Mouse (Mus musculus) frontal cortex, adult 2 months (tissue): ENCODE results near the gene H2-DMb2. TPM values are rescaled to one million over a fixed set of nuclear protein-coding genes. Genes with fewer than 3 reads are reported as not detected.
"Not testable (repeated sequence)": the region's sequence is repeated elsewhere in the genome, so short reads cannot be mapped to it uniquely, and the experiment has no call there.

Experiments used
- DNase-seq, 2 experiments: peaks; one replicate each; pipeline ENCODE4 v3.0.0; 2022; ENCODE audit warnings: low spot score in 1 of 2; ENCODE audit errors: extremely low spot score in 1 of 2
- polyA plus RNA-seq: library from polyadenylated mRNA; depleted of rRNA; stranded (reverse); fragments of >200 nt; gene quantifications from 2 replicates; pipeline ENCODE4 v1.2.3, GENCODE M21; 2012

Gene H2-DMb2
- polyA plus RNA-seq, 1 experiment: 1.1 TPM

DNA sequence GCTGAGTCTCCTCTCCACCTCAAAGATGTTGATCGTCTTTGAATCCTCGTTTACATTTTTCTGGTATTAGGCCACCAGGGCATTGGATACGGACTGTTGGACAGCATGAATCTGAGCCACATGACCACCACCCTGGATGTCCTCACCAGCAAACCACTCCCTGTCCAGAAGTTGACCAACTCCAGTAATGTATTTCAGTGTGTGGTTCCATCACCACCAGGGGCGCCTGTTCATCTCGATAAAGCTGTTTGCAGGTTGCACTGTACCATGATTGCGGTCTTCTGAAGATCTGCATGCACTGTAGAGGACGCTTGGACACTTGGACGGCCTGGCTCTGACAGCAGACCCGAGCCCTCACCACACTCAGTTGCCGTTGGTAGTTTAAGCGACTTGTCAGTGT lies 9.8 kb upstream of the H2-DMb2 start:
- DNase-seq: no peak

DNA sequence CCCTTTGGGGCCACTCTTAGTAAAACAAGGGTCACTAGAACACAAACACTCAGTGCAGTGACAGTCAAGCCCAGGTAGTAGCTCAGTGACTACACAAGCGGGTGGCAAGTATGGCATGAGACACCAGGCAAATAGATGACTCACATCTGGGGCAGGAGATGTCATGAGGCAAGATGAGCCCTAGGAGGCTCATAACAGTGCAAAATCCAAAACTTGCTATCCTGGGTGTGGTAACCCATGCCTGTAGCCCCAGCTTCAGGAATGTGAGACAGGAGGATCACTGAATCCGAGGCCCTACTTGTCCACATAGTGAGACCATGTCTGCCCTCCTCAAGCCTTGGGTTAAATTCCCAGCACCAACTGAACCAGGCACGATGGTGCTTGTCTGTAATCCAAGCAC lies 8.7 kb upstream of the H2-DMb2 start:
- DNase-seq: no peak

DNA sequence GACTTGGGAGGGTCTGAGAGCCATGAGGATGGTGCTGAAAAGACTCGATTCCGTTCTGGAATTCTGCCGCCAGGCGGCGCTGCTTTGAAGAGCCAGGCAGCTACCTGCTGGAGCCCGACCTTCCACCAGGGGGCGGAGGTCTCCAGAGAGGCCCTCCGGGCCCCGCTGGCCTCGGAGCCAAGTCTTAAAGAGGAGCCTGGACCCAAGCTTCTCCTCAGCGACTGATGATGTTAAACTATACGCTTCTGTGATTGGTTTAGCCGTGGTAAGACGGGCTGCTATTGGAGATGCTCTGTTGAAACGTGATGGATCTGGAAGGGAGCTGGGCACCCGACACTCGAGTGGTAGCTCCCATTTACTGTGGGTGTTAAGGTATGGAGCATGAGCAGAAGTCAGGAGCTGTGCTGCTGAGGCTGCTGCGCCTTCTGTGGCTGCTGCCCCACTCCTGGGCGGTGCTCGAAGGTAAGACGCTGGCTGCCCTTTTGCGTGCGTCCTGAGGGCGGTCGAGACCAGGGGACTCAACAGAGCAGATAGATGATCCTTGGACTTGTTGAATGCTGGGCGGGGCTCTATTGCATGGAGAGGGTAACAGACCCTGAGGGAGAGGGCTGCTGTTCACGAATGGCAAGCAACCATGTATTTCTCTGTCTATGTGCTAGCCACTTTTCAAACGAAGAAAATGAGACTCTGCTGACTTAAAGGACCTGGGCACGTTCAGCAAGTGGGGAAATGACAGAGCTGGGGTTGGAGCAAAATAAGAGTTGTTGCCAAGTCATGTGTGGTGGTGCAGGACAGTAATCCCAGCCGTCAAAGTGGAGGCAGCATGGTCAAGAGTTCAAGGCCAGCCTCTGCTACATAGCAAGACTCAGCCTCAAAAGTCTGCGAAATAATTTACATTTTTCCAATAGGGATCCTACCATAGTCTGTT lies 7.5 kb upstream of the H2-DMb2 start:
- DNase-seq: peak; percentile 98 to 100

DNA sequence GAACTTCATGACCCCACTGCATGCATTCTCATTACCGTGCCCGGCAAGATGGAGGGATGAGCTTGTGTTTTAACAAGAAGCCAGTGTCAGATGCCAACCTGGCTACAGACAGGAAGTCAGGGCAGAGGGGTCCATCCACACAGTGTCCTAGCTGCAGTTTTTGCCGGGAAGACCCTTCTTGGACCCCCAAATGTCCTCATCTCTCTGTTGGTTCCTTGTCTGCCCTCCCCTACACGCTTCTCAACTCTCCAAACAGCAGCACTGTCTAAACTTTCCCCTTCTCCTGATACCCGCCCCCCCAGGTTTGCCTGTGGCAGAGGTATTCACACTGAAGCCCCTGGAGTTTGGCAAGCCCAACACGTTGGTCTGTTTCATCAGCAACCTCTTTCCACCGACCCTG lies 5.5 kb upstream of the H2-DMb2 start:
- DNase-seq: no peak

DNA sequence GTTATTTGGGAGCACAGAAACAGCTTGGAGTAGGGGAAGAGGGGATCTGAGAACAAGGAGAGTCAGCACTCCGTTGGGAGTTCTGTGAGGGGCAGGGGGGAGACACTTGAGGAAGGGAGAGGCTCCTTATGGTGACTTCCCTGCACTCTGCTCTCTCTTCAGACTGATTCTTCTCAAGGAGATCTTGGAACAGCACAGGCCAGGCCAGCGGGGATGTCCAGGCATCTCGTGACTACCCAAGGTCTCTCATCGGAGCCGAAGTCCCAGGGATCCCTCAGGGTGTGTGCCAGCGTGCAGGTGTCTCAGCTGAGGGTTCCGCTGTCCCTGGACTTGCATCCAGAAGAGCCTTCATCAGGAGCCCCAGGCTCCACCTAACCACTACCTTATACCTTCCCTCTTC lies 4.5 kb upstream of the H2-DMb2 start:
- no peak for DNase-seq

DNA sequence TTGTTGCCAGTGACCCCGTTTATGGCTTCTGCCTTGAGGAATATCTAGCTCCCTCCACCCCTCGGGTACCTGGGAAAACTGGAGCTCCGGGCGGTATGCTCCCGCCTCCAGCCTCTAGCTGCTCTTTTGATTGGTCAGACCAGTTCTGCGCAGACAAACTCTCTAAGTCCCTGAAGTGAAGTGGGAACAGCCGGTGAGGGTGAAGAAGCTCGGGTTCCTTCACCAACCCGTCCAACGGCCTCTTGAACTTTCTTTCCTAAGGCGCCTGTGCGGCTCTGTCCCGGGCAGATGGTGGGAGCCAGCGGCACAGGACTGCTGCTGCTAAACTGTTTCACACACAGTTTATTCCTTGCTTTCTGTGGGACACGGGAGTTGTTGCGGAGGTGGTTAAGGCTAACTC lies 3.7 kb upstream of the H2-DMb2 start:
- no peak for DNase-seq

DNA sequence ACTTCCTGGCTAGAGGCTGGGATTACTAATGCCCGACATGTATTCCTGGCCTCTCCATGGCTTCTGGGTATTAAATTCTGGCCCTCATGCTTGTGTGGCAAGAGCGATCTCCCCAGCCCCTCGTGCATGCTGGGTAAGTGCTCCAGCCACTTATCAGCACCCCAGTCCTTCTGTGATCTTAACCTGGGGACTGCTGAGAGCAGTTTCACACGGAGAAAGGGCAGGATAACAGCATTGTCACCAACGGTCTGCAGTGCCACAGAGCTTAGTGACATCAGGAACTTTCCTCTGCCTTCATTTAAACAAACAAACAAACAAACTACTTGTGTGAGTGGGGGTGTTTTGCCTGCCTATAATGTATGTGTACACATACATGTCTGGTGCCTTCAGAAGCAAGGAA lies 2.9 kb upstream of the H2-DMb2 start:
- no peak for DNase-seq

DNA sequence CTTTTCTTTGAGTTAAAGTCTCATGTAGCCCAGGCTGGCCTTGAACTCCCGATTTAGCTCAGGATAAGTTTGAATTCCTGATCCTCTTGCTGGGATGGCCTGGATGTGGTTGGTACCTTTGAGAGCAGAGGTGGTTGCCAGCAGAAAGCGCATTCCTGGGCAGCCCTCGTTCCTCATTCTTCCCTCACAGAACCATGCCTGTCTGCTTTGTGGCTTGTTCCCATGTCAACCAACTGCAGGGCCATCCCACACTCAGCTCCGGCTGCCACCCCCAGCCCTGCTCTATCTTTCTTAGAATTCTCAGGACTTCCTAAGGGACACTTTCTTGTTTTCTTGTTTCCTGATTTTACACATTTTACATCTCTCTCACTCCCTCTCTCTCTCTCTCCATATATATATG lies 1.7 kb upstream of the H2-DMb2 start:
- peak in 1 of 2 experiments; percentile 57 for DNase-seq

DNA sequence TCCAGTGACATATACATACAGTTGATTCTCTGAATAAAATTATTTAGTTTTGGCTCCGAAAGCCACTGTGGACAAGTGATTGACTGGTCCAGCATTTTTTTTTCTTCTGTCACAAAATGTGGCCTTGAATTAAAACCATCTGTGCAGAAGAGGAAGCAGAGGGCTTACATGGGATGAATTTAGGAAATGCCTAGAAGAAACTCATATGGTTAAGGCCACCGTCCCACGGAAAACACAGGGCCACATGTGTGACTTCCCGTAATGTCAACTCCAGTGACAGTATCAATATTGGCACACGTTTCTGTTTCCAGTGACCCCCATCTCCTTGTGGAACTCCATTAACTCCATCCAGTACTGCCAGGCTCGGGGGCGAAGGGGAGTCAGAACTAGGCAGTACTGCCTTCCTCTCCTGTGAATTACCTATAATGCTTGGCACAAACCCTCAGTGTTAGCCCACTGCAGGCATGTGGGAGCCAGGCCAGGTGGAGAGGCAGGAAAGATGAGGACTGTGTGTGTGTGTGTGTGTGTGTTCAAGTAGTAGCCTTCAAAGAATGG lies 574 bp upstream of the H2-DMb2 start:
- DNase-seq: no peak

DNA sequence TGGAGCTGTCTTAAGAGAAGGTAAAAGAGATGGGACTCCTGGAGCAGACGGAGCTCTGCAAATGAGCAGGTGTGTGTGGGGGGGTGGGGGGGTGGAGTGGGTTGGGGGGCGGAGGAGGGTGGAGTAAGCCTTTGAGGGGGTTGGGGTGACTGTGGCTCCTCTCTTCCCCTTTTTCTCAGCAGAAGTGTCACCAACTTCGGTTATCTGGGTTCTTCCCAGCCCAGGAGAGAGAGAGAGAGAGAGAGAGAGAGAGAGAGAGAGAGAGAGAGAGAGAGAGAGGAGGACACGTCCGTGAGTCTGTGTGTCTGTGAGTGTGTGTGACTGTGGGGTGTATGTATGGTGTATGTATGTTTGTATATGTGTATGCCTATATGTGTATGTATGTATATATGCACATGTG lies 354 bp downstream of the H2-DMb2 start:
- DNase-seq: no peak

DNA sequence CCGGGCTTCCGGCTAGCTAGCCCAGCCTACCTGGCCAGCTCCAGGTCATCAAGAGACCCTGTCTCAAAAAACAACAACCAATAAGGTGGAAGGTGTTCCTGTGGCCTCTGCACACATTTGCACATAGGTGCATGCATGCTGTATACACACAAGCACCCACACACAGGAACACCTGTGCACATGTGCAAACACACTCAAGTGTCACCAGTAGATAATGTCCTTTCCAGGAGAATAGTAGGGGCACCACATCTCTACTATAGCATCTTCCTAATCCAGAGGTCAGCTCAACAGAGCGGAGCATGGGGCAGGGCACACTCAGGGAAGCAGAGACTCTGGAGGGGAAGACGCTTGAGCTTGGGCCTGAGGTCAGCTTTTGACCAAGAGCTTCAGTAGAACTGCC lies 1.1 kb downstream of the H2-DMb2 start:
- not testable (repeated sequence) for DNase-seq

DNA sequence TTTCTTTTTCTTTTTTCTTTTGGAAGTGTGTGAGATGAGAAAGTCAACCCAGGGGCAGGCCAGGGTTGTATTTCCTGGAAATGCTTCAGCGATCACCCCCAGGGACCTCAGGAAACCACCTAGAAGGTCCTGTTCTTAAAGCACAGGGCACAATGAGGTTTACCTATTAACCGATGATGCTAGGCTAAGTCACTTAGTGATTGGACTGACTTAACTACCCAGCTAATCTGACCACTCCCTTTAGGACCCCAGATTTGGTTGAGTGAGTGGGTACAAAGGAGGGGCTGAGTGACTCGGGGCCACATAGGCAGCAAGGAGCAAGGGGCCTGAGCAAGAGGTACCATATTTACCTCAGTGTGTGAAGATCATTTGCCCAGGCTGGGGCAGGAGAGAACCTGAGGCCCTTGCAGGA lies 1.9 kb downstream of the H2-DMb2 start:
- DNase-seq: no peak

DNA sequence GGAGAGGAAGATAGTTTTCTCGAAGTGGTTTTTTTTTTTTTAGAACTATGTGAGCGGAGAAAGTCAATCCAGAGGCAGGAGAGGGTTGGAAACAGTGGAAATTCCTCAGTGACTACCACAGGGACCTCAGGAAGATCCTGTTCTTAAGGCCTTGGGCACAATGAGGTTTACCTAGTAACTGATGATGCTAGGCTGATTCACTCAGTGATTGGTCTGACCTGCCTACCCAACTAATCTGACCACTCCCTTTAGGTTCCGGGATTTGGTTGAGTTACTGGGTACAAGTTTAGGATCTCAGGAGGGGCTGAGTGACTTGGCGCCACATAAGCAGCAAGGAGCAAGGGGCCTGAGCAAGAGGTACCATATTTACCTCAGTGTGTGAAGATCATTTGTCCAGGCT lies 9.8 kb downstream of the H2-DMb2 start, which contains the start of gene H2-DMb1:
H2-DMb1 (plus strand) TSS at position 150 of the 400 bp plus-strand sequence.
- DNase-seq: peak in 1 of 2 experiments; percentile 81

DNA sequence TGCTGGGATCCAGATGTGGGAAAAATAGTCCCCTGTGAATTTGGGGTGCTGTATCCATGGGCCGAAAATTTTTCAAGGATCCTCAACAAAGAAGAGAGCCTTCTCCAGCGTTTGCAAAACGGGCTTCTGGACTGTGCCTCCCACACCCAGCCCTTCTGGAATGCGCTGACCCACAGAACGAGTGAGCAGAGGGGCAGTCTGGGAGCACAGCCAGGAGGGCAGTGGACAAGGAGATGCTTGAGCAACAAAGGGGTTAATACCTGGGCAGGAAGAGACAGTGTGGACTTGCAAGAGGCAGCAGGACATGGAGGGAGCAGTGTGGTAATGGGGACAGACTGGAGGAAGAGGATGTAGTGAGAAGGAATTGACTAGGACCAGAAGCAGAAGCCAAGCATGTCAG lies 12.4 kb downstream of the H2-DMb2 start:
- no peak for DNase-seq

DNA sequence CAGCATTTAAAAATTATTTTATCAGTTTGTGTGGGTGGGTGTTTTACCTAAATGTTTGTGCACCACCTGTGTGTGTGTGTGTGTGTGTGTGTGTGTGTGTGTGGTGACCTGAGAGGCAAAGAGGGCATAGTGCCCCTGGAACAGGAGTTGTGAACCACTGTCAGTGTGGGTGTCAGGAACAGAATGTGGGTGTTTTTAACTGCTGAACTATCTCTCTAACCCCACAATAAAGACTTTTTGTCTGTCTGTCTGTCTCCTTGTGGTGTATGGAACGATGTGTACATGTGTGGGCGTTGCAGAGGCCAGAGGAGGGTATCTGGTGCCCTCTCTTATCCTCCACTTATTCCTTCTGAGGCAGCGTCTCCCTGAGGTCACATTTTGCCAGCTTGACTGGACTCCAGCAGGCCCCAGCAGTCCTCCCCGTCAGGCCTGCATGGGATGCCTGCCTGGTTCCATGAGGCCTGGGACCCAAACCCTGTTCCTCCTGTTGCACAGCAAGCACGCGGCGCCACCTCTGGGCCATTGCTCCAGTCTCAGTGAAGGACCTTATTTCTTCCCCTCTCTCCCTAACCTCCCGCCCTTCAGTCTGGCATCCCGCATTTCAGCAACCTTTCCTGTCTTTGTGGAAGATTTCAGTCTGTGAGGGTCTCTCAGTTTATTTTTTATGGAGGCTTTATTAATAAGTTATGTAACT lies 21.2 kb downstream of the H2-DMb2 start:
- no peak for DNase-seq

DNA sequence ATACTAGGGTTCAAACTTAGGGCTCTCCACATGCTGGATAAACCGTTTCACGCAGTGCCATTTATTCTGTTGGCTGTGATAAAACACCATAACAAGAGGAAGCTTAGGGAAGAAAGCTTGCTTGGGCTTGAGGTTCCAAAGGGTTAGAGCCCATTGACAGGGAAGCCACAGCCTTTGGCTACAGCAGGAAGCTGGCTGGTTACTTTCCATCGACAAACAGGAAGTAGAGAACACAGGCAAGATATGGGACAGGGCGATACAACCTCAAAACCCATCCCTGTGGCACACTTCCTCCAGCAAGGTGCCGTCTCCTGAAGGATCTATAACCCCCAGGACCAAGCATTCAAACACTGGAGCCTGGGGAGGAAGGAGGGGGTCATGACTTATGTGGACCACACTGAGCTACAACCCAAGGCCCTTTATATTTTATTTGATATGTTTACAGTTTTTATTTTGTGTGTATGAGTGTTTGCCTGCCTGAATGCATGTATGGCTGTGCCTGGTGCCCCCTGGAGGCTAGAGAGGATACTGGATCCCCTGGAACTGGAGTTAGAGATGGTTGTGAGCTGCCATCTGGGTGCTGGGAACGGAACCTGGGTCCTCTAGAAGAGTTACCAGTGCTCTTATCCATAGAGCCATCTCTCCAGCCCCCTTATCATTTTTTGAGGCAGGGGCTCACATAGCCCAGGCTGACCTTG lies 22.1 kb downstream of the H2-DMb2 start:
- DNase-seq: no peak

DNA sequence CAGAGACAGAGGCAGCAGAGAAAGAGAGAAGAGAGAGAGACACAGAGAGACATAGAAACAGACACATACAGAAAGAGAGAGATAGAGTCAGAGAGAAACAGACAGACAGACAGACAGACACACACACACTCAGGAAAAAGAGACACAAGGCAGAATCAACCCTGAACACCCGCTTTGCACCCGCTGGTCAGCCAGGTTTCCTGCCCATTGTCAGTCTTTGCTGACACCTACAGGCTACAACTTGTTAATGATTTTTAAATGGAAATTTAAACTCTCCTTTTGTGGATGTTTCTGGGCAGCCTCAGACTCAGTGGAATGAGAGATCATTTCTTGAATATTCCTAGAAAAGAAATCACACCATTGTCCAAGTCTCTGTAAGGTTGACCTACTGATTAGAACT lies 26.2 kb downstream of the H2-DMb2 start:
- peak in 1 of 2 experiments; percentile 62 for DNase-seq

DNA sequence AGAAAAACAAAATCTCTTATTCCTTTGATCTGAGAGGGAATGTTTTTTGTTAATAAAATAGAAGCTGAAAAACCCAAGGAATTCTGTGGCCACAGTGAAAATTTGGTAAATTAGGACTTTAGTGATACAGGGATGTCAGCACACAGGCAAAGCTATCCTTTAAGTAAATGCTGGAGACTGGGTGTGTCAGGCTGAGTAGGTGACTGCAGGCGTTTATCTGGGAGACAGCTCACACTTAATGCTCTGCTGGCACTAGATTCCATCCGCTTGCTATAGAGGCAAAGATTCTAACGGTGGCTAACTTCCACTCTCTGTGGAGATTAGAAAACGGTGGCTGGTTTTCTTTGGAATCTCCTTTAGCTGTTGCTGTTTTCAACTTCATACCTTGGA lies 27.4 kb downstream of the H2-DMb2 start:
- no peak for DNase-seq

DNA sequence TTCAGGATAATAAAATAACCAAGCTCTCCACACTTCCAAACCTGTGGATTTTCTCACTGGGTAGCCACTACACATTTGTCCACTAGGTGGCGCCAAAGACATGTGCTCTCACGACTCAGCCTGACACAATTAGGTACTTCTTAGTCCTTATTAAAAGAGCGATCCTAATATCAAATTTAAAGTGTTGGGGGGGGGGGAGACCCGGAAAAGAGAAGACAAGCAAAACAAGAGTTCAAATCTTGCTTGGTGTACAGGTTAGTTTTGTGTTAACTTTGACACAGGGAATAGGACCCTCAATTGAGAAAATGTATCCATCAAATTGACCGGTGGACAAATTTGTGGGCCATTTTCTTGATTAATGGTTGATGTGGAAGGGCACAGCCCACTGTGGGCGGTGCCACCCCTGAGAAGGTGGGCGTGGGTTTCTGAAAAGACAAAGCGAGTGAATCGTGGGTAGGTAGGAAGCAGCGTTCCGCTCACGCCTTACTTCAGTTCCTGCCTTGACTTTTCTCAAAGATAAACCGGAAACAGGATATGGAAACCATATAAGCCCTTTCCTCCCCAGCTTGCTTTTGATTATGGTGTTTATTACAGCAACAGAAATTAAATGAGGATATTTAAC lies 27.9 kb downstream of the H2-DMb2 start:
- peak; percentile 30 to 93 for DNase-seq

DNA sequence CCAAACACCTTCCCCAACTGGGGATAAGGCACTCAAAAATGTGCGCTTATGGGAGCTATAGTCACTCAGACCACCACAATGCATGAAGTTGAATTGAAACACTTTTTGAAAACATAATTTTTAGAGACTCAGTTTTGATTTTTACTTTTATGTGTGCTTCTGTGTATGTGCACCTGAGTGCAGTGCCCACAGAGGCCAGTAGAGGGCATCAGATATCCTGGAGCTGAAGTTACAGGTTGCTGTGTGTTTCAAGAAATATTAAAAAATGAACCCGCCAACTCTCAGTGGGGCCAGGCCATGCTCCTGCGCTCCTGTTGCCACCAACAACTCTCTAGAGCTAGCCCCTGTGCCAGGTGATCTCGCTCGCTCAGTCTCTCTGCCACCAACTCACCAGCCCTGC lies 29.4 kb downstream of the H2-DMb2 start:
- DNase-seq: no peak

DNA sequence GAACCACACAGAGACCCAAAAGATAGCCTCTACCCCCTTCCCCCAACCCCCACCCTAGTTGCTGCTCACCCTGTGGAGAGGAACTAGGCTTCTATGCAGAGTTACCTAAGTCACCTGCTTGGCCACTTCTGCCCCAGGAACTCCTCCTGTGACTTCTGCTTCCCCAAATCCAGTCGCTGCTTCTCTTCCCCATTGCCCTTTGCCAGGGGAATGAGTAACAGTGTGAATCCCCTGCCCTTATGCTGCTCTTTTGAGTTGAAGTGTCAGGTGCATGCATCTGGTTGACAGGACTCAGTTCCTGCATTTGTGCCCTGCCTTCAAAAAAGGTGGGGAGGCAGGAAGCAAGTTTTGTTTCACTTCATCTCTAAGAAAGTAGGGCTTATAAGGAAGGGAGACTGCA lies 31.0 kb downstream of the H2-DMb2 start:
- no peak for DNase-seq
